Mouse (Mus musculus): ENCODE data around the gene Hist1h2bf.

Hist1h2bf gene

GRCm38 (mm10) chr13:23586940-23587225 is 12.9 kb upstream of the Hist1h2bf start:
- DNase-seq (ENCODE audit: extremely low spot score), result no peak

GRCm38 (mm10) chr13:23586099-23586939 is 12.3 kb upstream of the Hist1h2bf start:
- DNase-seq (ENCODE audit: extremely low spot score), result peak; percentile 63

GRCm38 (mm10) chr13:23585442-23586098 is 11.6 kb upstream of the Hist1h2bf start:
- DNase-seq (ENCODE audit: extremely low spot score), result peak; percentile 91

- peak; percentile 83 for DNase-seq (ENCODE audit: extremely low spot score)
Measured at GRCm38 (mm10) chr13:23585029-23585441, 11.0 kb upstream of the Hist1h2bf start.

- DNase-seq (ENCODE audit: extremely low spot score), result peak; percentile 51
Measured at GRCm38 (mm10) chr13:23584331-23584730, 10.3 kb upstream of the Hist1h2bf start.

- DNase-seq (ENCODE audit: extremely low spot score), result peak; percentile 33
Measured at GRCm38 (mm10) chr13:23583387-23584068, 9.5 kb upstream of the Hist1h2bf start.

- DNase-seq (ENCODE audit: extremely low spot score), result peak; percentile 70
Measured at GRCm38 (mm10) chr13:23582219-23583056, 8.4 kb upstream of the Hist1h2bf start.

- peak; percentile 100 for DNase-seq (ENCODE audit: extremely low spot score)
Measured at GRCm38 (mm10) chr13:23581408-23582218, 7.6 kb upstream of the Hist1h2bf start, which contains the start of gene Hist1h4d. Gene Hist1h4d, plus strand, starts transcription at chr13:23581598.

GRCm38 (mm10) chr13:23577835-23578234 is 3.8 kb upstream of the Hist1h2bf start:
- DNase-seq (ENCODE audit: extremely low spot score), result no peak

GRCm38 (mm10) chr13:23576906-23577639 is 3.1 kb upstream of the Hist1h2bf start:
- DNase-seq (ENCODE audit: extremely low spot score), result peak; percentile 57

- peak; percentile 77 for DNase-seq (ENCODE audit: extremely low spot score)
Measured at GRCm38 (mm10) chr13:23576351-23576881, 2.4 kb upstream of the Hist1h2bf start.

- DNase-seq (ENCODE audit: extremely low spot score), result peak; percentile 62
Measured at GRCm38 (mm10) chr13:23575864-23576313, 1.9 kb upstream of the Hist1h2bf start.

- DNase-seq (ENCODE audit: extremely low spot score), result peak; percentile 86
Measured at GRCm38 (mm10) chr13:23575271-23575851, 1.4 kb upstream of the Hist1h2bf start, which contains the start of gene Hist1h3d. Gene Hist1h3d, plus strand, starts transcription at chr13:23575763.

- DNase-seq (ENCODE audit: extremely low spot score), result peak; percentile 58
Measured at GRCm38 (mm10) chr13:23574546-23575170, 662 bp upstream of the Hist1h2bf start.

GRCm38 (mm10) chr13:23573034-23573897 is 730 bp downstream of the Hist1h2bf start:
- peak; percentile 50 for DNase-seq (ENCODE audit: extremely low spot score)

GRCm38 (mm10) chr13:23572218-23573033 is 1.6 kb downstream of the Hist1h2bf start:
- DNase-seq (ENCODE audit: extremely low spot score), result peak; percentile 65

Measured in embryo, embryonic 9.5 days (tissue).